Mouse (Mus musculus) testis, adult 2 months (tissue): ENCODE measurements around the gene Slc39a13. TPM values are rescaled to one million over a fixed set of nuclear protein-coding genes. Genes with fewer than 3 reads are reported as not detected.

Experiments used
- H3K27ac ChIP-seq: fragments of 200-500 bp; 2 replicates; pipeline ENCODE4 v1.5.1; 2012; ENCODE audit warnings: low read depth, low read length; ENCODE audit not compliant: control insufficient read depth, insufficient read depth
- H3K27me3 ChIP-seq: fragments of 200-500 bp; 2 replicates; pipeline ENCODE4 v1.6.1; 2012; ENCODE audit warnings: mild to moderate bottlenecking, low read length, moderate library complexity; ENCODE audit not compliant: control insufficient read depth, insufficient read depth
- H3K36me3 ChIP-seq: fragments of 200-500 bp; 2 replicates; pipeline ENCODE4 v1.6.1; 2012; ENCODE audit warnings: mild to moderate bottlenecking, low read length; ENCODE audit not compliant: control insufficient read depth, insufficient read depth
- H3K4me1 ChIP-seq: fragments of 200-500 bp; 2 replicates; pipeline ENCODE4 v1.6.1; 2012; ENCODE audit warnings: low read length; ENCODE audit not compliant: control insufficient read depth, insufficient read depth
- H3K4me3 ChIP-seq: fragments of 200-500 bp; 2 replicates; pipeline ENCODE4 v1.5.1; 2012; ENCODE audit warnings: low read depth, mild to moderate bottlenecking, low read length, moderate library complexity, mixed read lengths; ENCODE audit not compliant: control insufficient read depth
- CTCF ChIP-seq: fragments of 200-500 bp; IDR thresholded peaks from 2 replicates; pipeline ENCODE4 v1.5.1; 2012; ENCODE audit warnings: low read depth, mild to moderate bottlenecking, inconsistent platforms, low read length, moderate library complexity; ENCODE audit not compliant: control insufficient read depth, insufficient read depth, insufficient replicate concordance
- POLR2A ChIP-seq: fragments of 200-500 bp; IDR thresholded peaks from 2 replicates; pipeline ENCODE4 v1.6.1; 2012; ENCODE audit warnings: low read depth, mild to moderate bottlenecking, inconsistent platforms, low read length, moderate library complexity; ENCODE audit not compliant: control insufficient read depth
- polyA plus RNA-seq: library from polyadenylated mRNA; depleted of rRNA; stranded (reverse); fragments of >200 nt; gene quantifications from 2 replicates; pipeline ENCODE4 v1.2.3, GENCODE M21; 2012

Slc39a13 gene
- polyA plus RNA-seq, 1 experiment: 67.9 TPM

DNA sequence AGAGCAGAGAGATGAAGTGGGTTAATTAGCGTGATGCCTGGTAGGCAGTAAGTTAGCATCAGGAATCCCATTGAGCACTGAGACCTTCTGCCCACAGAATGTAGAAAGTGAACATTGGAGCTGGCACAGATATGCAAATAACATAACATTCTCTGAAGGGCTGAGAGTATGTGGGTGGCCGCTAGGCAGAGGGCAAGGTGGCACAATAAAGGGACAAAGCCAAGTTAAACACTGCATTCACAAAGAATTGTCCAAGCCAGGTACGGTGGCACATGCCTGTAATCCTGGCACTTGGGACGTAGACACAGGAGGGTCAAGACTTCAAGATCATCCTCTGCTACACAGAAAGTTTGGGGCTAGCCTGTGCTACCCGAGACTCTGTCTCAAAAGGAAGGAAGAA, 39.0 kb upstream of the Slc39a13 start:
- H3K27me3 ChIP-seq: no peaks in the 10 kb centered on the region
- TF ChIP-seq POLR2A: no peak
- TF ChIP-seq CTCF: no peak
- H3K27ac ChIP-seq: no peak overlapping the region
- no peaks in the 10 kb centered on the region for H3K4me1 ChIP-seq
- H3K4me3 ChIP-seq: no peak overlapping the region
- H3K36me3 ChIP-seq: no peaks in the 10 kb centered on the region

DNA sequence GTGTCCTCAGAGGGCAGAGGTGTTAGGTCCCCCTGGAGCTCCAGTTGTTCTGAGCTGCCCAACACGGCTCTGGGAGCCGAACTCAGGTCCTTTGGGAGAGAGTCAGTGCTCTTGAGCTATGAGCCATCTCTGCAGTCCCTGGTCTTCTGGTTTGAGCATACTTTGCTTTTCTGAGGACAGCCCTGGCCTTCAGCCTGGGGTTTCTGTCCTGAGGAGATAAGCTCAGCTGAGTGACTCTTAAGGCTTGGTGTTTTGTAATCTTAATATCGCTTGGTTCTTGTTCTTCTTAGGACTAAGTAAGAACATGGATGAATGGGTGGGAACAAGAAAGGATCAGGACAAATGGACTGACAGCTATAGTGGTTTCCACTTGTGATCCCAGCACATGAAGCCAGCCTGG, 37.9 kb upstream of the Slc39a13 start:
- Histone ChIP-seq H3K27ac (no peak overlapping the region), H3K4me1 (no peaks in the 10 kb centered on the region), H3K27me3 (no peaks in the 10 kb centered on the region), H3K4me3 (no peak overlapping the region), H3K36me3 (no peaks in the 10 kb centered on the region)
- TF ChIP-seq CTCF: no peak
- no peak for TF ChIP-seq POLR2A

DNA sequence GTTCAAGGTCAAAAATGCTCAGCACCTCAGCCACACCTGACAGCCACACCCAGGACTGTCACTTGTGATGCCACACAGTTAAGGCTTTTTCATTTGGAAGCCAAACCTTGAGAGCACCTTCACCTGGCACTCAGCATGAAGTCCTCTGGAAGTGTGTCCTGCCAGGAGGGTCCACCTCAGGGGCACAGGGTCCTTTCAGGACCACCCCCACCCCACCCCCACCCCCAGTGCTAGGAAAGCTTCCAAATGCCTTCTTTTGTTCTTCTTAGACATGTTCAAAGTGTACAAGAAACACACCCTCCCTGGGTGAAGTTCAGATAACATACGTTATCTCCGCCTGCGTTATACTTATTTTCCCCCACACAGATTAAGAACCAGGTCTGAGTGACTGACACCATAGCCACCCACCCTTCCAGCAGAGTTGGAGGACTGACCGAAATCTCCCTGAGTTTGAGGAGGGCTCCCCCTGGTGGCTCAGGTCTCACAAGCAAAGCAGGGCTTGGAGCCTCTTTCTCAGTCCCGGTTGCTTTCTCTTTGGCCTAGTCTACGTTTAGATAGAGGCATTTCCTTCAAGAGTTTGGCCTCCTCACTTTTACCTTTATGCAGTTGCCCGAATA, 31.0 kb upstream of the Slc39a13 start:
- H3K27ac ChIP-seq: no peak overlapping the region

DNA sequence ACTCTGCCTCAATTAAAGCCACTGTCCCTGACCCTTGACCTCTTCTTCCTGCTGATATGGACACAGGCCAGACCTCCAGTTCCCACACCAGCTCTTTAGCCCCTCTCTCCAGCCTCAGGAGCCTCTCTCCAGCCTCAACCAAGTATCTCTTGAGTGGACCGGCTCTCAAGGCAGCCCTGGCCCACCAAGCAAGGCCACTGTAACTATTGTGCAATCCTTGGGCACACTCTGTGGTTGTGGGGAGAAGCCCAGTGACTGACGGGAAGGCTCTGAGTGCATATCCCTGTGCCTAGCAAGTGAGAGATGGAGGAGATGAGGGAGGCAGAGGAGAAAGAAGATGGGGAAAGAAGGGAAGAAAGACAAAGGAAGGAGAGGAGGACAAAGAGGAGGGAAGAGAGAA, 27.9 kb upstream of the Slc39a13 start:
- no peaks in the 10 kb centered on the region for H3K27me3 ChIP-seq
- H3K4me3 ChIP-seq: no peak overlapping the region
- H3K4me1 ChIP-seq: no peaks in the 10 kb centered on the region
- no peak overlapping the region for H3K27ac ChIP-seq
- H3K36me3 ChIP-seq: no peaks in the 10 kb centered on the region
- TF ChIP-seq POLR2A (no peak), CTCF (no peak)

More for the DNA sequence above, 31.0 kb upstream of the Slc39a13 start:
- no peaks in the 10 kb centered on the region for H3K36me3 ChIP-seq
- H3K4me3 ChIP-seq: no peak overlapping the region
- H3K4me1 ChIP-seq: no peaks in the 10 kb centered on the region
- TF ChIP-seq POLR2A (no peak), CTCF (peak; percentile 65; the same call in 1 of the 2 replicates)
- H3K27me3 ChIP-seq: no peaks in the 10 kb centered on the region

DNA sequence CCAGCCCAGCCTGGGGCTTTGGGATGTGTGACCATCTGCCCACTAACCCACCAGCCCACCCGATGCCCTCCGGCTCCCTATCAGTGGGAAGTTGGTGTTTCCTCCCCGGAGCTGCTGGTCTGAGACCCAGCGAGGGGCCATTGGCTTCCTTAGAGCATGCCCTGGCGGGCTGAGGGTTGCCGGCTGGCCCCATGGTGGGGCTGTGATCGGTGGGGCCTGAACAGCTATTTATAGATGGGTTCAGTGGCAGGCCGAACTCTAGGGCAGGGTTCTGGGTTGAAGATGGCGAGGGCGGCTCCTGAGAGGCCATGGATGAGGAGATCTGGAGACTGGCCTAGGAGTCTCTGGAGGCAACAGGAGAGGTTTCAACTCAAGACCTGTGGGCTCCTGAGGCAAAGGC, 26.8 kb upstream of the Slc39a13 start:
- no peaks in the 10 kb centered on the region for H3K27me3 ChIP-seq
- no peaks in the 10 kb centered on the region for H3K36me3 ChIP-seq
- no peak for TF ChIP-seq CTCF
- H3K4me3 ChIP-seq: no peak overlapping the region; the same call in 1 of the 2 replicates
- no peak overlapping the region for H3K27ac ChIP-seq
- no peaks in the 10 kb centered on the region for H3K4me1 ChIP-seq

DNA sequence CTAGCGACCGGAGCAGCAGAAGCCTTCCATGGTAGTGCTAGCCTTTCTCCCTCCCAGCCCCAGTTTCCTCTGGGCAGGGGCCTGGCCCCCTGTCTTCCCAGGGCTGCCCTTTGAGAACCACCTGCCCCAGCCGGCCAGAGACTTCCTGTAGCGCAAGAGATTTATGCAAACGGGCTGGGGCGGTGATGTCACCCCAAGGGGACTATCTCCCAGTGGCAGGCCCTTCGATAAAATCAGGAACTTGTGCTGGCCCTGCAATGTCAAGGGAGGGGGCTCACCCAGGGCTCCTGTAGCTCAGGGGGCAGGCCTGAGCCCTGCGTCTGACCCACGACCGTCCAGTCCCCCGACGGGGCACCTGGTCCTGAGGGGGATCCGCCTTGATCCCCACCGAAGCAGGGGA, 26.3 kb upstream of the Slc39a13 start:
- no peak overlapping the region for H3K4me3 ChIP-seq
- no peaks in the 10 kb centered on the region for H3K4me1 ChIP-seq
- TF ChIP-seq CTCF (no peak), POLR2A (no peak)
- no peak overlapping the region for H3K27ac ChIP-seq
- no peaks in the 10 kb centered on the region for H3K27me3 ChIP-seq
- H3K36me3 ChIP-seq: no peaks in the 10 kb centered on the region

DNA sequence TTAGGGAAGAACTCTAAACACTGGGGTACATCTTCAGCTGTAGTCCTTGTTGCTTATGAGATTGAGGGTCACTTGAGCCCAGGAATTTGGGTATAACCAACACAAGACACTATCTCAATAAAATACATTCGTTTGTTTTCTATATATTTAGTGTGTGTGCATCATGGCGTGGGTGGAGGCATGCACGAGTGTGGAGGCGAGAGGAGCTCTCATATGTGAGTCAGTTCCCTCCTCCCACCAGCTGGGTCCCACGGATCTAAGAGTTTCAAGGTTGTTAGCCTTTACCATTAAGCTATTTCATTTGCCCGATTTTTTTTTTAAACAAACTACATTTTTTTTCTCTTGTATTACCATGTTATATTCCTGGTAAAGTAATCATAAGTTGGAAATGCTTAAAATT, 20.6 kb upstream of the Slc39a13 start:
- Histone ChIP-seq H3K27me3 (no peaks in the 10 kb centered on the region), H3K36me3 (no peaks in the 10 kb centered on the region), H3K27ac (no peak overlapping the region), H3K4me1 (no peaks in the 10 kb centered on the region), H3K4me3 (no peak overlapping the region)
- TF ChIP-seq CTCF (no peak), POLR2A (no peak)

DNA sequence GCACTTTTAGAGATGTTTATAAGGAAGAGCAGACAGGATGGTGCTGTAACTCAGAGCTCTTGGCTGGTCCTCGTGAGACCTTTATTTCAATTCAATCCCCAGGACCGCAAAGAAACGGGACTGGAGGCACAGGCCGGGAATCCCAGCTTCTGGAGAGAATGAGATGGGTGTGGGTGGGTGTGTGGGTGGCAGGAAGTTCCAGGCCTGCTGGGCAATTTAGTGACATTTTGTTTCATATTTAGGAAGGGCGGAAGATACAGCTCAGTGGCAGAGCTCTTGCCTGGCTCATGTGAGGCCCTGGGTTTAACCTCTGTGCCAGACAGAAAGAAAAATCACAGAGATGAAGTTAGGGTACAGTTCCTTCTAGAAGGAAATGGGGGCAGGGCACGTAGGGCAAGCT, 20.0 kb upstream of the Slc39a13 start:
- TF ChIP-seq CTCF: no peak
- Histone ChIP-seq H3K27me3 (no peaks in the 10 kb centered on the region), H3K4me3 (no peak overlapping the region), H3K27ac (no peak overlapping the region), H3K4me1 (no peaks in the 10 kb centered on the region), H3K36me3 (no peaks in the 10 kb centered on the region)
